Mouse (Mus musculus) 3T3-L1 (cell line): ENCODE results near the gene Cib4.

ENCODE experiments used
- DNase-seq: peaks from one replicate; pipeline ENCODE4 v3.0.0-alpha.2; 2015; ENCODE audit warnings: low read depth, low spot score

Gene Cib4

DNA sequence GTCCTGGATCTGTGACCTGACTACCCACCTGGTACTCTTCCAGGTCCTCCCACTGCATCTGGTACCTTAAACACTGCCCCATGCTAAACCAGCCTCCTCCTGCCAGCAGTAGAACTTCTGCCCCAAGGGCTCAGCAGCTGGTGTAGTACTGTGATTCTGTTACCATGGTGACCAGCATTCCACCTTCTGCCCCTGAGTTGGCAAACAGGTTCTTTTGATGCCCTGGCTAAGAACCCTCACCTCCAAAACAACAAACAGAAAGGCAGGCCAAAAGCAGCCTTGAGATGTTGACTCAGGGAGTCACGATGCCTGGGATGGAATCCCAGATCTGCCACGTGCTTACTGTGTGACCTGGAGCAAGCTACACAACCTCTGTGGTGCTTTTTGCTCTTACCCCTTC is at the start of gene Cib4:
Gene Cib4 (minus strand): TSS at position 139 of the 400 bp plus-strand sequence.
- DNase-seq = peak; percentile 42

DNA sequence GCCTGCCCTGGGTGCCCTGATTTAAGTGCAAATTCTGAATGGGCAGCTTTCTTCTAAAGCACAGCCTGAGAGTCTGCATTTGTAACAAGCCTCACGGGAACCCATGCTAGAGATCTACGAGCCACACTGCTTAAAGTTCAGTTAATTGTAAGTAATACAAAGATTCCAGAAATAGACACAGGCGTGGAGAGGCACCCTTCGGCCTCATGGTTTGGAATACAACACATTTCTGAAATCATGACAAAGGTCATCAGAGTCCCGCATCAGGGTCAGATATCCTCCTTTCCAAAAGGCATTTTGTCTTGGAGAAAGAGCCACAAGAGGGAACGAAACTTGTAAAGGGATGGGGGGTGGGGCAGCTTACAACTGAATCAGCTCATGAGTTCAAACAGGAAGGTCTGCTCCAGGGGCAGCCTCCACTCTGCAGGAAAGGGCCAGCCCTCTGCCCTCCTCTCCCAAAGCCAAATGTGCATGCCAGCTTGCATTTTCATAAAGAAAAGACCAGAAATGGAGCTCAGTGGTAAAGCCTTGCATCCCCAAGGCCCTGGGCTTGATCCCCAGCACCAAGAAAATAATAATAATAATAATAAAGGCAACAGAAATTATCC is 49.4 kb upstream of the Cib4 start:
- peak; percentile 33 for DNase-seq

DNA sequence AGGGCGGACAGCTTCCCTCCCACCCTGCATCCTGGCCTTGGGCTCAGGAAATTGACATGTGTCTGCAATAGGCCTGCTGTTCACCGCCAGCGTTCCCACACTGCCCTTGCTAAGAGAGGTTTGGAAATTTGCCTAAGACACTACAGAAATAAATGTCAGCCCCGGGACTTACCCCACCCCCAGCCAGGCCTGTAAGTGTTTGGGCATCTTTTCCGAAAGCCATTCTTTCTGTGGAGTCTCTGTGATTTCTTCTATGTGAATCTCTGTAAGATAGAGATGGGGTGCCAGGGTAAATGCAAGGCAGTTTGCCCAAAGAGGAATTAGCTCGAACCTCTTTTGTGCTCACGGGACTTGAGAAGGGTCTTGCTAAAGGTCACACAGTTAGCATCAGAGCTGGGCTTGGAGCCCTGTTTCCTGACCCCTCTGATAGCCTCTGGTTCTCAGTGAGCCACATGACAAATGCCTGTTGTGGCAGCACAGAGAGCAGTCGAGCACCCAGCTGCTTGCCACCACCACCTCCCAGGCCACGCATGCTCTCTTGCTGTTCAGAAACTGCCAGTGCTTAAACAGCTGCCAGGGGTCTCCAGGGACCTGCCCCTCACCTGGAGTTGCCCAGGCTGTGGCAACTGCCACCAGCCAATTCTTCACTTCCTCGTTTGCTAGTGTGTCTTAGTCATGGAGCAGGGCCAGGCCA is 48.3 kb upstream of the Cib4 start:
- peak; percentile 45 for DNase-seq

DNA sequence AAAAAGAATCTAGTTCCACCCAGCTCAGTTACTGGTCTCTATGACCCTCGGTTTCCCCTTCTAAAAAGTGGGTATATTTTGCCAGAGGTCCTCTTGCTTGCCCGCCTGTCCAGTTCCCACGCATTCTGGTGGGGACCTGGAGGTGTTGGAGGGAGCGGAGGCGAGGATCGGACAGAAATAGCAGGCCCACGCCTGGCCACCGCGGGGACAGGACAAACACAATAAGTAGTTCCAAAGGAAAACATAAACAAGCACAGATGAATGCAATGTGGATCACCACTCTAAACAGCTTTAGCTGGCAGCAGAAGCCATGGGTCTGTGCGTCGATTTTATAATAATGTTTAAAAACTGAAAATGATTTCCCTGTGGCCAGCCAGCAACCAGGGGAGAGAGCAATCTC is 47.7 kb upstream of the Cib4 start:
- no peak for DNase-seq

DNA sequence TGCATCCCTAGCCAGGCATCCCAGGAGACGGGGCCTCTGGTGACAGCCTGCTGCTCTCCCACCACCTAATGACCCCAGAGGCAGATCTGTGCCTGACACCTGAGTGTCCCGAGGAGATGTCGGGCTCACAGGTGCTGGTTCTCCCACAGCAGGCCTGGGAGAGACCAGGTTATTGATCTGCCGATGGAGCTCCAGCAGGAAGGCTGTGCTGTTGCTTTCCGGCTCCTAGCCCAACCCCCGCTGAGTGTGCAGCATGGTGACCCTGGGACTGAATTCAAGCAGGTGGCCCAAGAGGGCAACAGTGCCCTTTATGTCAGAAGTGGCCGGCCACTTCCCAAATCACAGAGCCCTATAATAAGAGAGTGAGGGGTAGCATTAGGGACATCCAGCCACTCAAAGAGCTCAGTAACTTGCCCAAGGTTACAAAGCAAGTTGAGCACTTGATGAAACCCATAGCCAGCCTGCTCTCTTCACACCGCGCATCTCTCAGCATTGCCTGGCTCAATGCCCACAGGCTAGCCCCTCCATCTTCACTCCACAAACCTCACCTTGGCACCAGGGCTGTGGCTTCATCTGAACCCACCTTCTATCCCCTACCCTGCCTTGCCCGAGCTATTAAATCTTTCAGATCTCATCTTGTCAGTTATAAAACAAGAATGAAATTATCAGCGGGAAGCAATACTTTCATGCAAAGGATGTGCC is 46.8 kb upstream of the Cib4 start:
- DNase-seq = no peak

DNA sequence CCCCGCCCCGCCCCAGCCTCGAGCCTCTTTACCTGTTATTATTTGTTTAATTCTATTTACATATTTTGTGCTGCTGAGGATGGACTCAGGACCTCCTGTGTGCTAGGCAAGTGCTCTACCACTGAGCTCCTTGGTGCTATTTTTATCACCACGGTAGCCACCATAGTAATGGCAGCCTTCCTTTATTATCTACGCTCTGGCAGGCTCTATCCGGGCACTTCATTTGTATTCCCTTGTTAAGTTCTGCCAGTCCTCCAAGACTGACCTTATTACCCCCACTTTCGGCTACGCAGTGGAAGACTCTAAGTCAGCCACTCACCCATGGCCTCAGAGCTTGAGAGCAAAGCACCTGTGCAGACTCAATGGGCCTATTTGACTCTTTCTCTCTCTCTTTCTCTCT is 46.1 kb upstream of the Cib4 start:
- no peak for DNase-seq

DNA sequence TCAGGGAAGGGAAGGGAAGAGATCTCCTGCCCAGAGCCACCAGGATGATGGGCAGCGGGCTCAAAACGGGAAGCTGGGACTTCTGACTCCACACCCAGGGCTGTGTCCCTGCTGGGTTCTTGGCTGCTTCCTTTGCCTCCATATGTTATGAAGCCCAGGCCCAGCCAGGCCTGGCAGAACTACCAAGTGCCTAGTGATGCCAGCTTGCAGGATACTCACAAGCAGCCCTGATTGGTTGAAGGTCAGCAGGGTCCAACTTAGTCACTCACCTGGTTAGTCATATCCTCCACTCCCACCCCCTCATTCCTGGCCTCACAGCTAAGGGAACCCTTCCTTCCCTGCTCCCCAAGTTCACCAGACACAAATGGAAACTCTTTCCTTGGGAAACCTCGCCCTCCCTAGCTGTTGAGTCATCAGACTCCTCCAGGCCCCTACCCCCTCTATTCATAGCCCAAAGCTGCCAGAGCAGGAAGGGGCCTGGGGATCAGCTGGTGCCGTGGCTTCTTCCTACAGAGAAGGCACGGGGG is 45.6 kb upstream of the Cib4 start:
- peak; percentile 73 for DNase-seq

DNA sequence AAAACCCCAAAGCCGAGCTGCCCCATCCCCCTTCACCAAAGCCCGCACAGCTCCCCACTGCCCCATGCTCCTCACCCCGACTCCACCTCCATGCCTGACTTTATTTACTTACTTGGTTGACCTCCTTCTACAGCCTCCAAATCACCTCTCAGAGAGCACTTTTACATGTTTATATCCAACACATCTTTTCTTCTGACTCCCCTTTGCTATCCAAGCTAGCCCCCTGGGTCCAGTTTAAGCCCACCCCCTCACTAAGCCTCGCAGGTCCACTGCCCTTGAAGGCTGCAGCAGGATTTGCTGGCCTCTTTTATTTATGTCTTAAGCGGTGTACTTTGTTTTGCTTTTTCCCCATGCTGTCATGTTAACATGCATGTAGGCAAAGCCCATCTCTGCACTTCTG is 44.6 kb upstream of the Cib4 start:
- DNase-seq = no peak

DNA sequence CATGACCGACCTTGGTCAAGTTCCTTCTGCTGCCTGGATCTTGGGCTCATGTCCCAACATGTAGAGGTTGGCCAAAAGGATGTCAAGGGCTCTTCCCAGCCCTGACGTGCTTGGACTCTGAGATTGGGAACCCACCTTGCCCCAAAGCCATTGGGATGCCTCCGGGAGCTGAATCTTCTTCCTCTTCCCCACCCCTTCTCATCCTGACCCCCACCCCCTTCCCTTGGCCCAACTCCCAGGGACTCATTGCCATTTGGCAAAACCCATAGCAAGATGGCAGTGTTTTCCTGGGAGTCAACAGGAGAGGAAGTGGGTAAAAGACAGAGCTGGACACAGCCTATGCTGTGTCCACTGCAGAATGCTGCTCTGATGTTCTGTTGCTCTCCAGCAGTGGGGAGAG is 43.9 kb upstream of the Cib4 start:
- no peak for DNase-seq

DNA sequence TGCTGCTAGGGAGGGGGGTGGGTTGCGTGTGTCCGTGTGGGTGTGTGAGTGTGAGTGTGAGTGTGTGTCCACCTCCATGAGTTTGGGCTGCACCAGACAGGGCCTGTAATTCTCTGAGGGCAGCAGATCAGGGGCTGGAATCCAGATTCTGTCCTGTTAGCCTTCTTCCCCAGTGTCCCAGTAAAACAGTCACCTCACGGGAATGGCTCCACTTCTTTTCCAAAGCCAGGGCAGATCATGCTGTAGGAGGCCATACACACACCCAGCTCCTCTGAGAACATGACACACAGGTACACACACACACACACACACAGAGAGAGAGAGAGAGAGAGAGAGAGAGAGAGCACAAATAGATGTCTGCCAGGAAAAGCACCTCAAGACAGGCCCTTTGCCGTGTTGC is 43.4 kb upstream of the Cib4 start:
- DNase-seq = no peak

DNA sequence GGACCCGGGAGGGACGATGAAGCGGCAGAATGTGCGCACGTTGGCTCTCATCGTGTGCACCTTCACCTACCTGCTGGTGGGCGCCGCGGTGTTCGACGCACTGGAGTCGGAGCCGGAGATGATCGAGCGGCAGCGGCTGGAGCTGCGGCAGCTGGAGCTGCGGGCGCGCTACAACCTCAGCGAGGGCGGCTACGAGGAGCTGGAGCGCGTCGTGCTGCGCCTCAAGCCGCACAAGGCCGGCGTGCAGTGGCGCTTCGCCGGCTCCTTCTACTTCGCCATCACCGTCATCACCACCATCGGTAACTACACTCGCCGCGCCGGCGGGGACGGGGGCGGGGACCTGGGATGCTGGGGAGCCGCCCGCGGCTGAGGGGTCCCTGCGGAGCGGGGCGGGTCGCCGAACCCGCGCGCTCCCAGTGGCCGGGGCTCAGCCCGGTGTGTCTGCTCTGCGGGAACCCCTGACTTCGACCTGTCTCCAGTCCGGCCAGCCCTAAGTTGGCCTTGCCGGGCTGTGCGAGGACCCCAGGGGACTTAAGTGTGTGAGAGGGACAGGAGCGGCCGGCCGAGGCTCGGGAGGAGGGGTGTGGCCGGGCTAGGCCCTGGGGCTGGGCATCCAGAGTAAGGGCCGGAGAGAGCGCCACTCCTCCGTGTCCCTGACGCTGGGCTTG is 42.8 kb upstream of the Cib4 start:
- DNase-seq = no peak

DNA sequence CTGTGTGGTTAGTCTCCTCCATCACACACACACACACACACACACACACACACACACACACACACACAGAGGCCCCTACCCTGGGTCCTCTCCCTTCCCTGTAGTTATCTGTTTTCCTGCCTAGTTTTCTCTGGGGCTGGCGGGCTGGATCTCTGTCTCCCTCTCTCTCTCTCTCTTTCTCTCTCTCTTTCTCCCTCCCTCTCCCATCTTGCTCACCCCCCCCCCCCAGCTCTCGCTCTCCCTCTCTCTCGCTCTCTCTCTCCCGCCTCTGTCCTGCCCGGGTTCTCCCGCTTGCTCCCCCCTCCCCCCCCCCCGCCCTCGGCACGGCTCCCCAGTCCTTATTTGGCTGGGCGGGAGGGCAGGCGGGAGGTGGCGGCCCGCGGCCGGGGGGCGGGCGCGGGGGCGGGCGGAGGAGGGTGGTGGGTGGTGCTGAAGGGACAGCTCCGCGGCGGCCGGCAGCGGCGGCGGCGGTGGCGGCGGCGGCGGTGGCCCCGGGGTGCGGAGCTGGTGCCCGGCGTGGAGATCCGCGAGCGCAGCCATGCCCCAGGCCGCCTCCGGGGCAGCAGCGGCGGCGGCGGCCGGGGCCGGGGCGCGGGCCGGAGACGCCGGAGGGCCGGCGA is 42.2 kb upstream of the Cib4 start, which contains the start of gene Kcnk3:
Gene Kcnk3 (plus strand): TSS at position 490 of the 620 bp plus-strand sequence.
- no peak for DNase-seq

DNA sequence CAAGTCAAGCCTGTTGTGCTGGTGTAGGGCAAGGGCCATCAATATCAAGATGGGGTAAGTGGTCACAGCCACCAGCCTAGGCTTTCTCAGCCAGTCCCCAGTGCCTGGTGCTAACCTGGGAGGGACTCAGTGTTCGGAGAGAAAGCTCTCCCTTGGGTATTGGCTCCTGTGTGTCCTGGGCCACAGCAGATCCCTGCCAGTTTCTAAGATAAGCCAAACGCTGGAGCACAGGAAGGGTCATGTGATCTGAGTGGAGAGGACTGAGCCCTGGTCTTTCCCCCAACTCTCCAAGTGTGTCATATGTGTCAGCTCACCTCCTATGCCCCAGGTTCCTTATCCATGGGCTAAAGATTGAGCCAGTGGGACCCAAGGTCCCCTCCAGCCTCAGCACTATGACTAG is 41.5 kb upstream of the Cib4 start:
- DNase-seq = no peak

DNA sequence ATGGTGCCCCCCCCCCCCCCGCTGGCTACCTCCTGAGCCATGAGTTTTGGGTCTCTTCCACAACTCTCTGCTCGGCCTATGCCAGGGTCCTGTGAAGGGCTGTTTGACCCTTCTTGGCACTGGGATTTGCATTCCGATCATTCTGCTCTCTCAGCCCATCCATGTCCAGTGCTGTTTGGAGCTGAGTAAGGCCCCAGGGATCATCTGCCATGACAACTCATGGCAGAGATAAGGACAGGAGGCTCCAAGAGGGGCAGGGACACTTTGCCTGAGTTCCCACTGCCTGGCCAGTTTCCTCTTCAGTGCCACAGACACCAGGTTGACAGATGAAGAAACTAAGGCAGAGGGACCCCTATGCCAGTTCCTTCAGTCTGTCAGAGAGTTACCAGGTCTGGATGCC is 41.0 kb upstream of the Cib4 start:
- no peak for DNase-seq

DNA sequence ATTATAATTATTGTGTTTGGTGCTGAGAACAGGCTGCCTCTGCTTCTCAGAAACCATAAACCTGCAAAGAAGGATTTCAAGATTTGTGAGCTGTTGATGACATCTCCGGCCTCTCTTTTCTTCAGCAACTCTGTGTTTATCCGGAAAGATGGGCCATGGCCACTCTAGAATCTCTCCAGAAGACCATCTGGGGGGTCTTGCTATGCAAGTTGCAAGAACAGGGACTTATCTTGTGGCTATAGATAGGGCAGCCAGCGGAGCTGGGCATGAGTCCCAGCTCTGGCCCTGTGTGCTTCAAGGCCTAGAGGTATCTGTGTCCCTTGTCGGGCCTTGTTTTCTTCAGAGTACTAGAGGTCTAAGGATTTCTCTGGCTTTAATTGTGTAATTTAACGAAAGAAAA is 36.4 kb upstream of the Cib4 start:
- DNase-seq = no peak

DNA sequence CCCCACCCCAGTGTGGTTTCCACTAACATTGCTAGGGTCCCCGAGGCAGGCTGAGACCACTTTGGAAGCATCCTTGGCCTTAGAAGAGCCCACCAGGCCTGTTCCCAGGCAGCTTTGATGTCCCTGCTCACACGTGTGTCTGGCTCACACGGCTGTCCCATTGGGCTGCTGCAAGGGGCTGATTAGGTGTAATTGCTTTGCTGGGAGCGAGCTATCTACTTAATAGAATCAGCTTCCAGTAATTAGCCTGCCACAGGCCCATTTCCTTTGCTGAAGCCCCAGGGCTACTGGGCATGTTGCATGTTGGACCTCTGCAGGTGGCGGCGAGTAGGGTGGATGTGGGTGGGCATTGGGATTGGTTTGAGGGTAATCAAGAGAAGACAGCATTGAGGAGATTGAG is 35.1 kb upstream of the Cib4 start:
- DNase-seq = no peak

DNA sequence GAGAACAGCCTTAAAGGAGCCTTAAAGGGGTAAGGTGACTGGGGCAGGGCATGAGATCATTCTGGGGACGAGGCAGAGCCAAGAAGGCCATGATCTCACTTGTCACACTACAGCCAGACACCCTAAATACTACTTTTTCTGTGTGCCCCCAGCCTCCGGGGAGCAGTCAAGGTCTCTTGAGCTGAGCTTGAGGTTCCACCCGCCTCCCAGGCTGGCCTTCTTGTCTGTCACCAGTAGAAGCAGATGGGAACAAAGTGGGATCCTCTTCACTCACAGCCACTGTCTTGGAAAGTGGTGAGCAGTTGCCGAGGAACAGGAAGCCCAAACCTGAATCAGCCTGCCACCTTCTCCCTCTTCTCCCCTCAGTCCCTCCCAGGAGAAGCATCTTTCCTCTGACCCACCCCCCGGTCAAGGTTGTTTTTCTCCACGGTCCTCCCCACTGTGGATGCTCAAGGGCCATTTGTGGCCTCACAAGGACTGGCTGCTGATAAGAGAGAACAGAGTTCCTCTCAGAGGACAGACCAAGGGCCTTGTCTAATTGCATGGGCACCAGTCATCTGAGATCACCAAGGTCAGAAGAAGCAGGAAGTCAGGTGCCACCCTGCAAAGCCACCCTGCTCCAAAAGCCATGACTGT is 32.9 kb upstream of the Cib4 start:
- no peak for DNase-seq

DNA sequence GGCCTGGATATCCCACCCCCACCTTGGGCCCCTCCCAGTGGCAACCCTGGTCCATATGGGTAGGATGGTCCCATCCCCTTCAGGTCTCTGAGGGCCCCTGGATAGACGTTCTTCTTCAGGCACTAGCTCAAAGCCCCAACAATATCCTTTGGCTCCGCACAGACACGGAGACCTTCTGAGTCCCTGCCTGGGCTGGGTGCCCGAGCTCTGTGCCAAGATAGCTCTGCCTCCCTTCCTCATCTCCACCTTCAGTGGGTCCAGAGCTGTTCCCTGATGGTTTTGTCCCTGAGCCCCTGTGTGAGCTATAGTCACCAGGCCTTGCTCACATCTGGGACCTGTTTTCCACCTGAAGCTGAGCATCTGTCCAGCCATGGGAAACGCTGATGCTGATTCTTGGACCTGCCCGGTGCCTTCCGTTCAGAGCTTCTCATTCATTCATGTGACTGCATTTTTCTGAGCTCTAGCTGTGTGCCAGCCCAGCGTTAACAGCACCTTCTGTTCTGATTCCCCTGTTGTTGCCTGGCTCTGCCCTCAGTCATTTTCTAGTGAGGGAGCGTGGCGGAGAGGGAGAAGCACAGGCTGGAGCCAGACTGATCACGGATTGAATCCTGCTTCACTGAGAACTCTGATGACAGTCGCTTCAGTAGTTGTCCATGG is 32.1 kb upstream of the Cib4 start:
- peak; percentile 17 for DNase-seq

DNA sequence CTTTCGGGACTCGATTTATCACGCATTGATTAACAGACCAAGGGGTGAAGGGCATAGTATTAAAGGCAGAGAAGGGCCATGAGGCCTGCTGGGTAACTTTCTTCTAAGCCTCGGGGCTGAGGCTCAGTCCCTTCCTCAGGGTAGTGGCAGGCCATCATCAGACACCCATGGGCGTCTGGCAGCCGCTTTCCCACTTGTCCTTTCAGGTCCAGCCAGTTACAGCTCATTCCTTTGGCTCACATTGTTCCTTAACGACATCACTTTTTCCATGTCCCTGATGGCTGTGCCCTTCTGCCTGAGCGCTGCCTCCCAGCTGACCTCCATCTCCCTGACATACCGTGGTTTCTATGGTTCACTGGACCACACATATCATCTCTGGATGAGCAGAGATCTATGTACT is 31.6 kb upstream of the Cib4 start:
- DNase-seq = peak; percentile 83

DNA sequence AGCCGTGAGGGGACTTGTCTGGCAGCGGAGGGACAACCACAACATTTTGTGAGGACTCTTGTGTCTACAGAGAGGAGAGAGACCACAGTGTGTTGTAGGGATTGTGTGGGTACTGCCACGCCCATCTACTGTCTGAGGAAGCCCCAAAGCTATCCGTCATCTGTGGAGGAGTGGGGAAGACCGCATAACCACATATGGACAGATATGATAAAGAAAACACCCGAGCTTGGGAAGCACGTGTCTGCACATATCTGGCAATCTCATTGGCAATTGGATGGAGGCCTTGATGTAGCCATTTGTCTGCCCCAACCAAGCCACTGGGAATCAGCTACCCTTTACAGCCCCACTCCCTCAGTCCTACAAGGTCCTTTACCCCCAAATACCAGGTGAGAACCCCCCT is 30.6 kb upstream of the Cib4 start:
- DNase-seq = no peak

DNA sequence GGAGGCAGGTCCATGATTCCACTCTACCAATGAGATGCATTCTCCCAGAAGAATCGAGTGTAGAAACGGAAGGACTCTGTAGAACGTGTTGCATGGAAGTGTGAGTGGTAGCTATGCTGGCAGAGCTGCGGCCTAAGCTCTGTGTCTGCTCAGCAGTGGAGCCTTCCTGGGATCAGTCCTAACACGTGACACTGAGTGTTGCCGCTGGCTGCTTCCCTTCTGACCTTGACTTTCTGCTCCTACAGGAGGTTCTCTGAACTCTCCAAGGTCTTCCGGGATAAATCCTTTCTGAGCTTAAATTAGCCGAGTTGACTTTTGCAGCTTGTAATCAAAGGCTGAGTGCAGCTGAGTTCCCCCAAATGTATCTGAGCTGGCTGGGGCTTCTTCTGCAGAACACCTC is 28.7 kb upstream of the Cib4 start:
- DNase-seq = no peak
